Mouse (Mus musculus) left cerebral cortex, adult 2 months (tissue): ENCODE data around the gene Qars. TPM values are rescaled to one million over a fixed set of nuclear protein-coding genes. Genes with fewer than 3 reads are reported as not detected.

Experiments
- DNase-seq, 2 experiments: peaks; one replicate each; pipeline ENCODE4 v3.0.0; 2021 to 2022; ENCODE audit warnings: low spot score in 2 of 2, mixed read lengths in 1 of 2; ENCODE audit errors: extremely low spot score in 1 of 2
- H3K27ac ChIP-seq: fragments of 200-600 bp; 2 replicates; pipeline ENCODE4 v1.8.1; 2022
- H3K4me3 ChIP-seq: fragments of 200-600 bp; 2 replicates; pipeline ENCODE4 v1.8.1; 2022
- CTCF ChIP-seq: fragments of 200-600 bp; IDR thresholded peaks from 2 replicates; pipeline ENCODE4 v1.8.1; 2022; ENCODE audit warnings: antibody characterized with exemption, mild to moderate bottlenecking, moderate library complexity
- intact Hi-C: fragments of 180-260 bp; cut with DNase I; formaldehyde crosslinking; loops from one replicate; pipeline ENCODE4 v1.15.1; 2025
- total RNA-seq, 2 experiments: library from RNA; stranded (reverse); gene quantifications; 2 replicates each; pipeline ENCODE4 v1.2.3; 2021

Gene Qars
- total RNA-seq, 2 experiments from 2014 or later: 75.3 to 78.0 TPM

- intact Hi-C loops: no loop called here
- no peak for TF ChIP-seq CTCF
- DNase-seq: no peak
- peak overlapping the region; percentile 64 for H3K27ac ChIP-seq
- H3K4me3 ChIP-seq: peak overlapping the region; percentile 38
Observed at GRCm38 (mm10) chr9:108478638-108479156, 28.8 kb upstream of the Qars start.

- no peak overlapping the region for H3K27ac ChIP-seq
- no peak for DNase-seq
- peak overlapping the region; percentile 38 for H3K4me3 ChIP-seq
- intact Hi-C loops: no loop called here
- no peak for TF ChIP-seq CTCF
Observed at GRCm38 (mm10) chr9:108479241-108479640, 28.3 kb upstream of the Qars start.

DNA sequence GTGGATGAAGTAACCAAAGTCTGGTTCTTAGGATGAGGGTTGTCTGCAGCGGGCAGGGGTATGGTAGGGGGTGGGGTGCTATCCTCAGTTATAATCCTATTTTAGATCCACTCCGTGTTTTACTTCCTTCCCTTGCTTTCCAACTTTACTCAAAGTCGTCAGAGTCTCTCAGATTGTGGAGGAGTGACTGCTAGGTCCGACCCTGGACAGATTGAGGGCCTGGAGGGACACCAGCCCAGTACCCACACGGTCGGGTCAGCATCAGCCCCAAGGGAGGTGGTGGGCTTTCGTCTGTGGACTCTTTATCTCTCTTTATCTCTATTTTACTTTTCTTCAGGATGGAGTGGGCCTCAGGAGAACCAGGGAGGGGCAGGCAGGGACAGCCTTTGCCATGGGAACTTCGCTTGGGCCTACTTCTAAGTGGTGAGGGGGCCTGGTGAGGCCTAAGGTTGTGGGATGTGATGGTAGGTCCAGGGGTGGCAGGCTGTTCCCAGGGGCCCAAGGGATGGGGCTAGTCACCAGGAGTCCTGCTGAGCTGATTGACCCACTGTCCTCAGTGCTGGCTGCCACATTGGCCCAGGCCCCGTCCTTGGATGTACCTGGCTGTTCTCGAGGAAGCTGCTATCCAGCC lies 27.7 kb upstream of the Qars start, which contains the start of gene Lamb2:
TSS of gene Lamb2 (plus strand) at position 16 of the 631 bp plus-strand sequence.
- Histone ChIP-seq H3K27ac (peak within 1 kb of the TSS; percentile 66), H3K4me3 (peak within 1 kb of the TSS; percentile 46)
- TF ChIP-seq CTCF: no peak
- DNase-seq: no peak
- intact Hi-C loops: no loop called here

- H3K27ac ChIP-seq: no peak overlapping the region
- H3K4me3 ChIP-seq: no peak overlapping the region
- TF ChIP-seq CTCF: no peak
- intact Hi-C loops: no loop called here
- DNase-seq: no peak
Observed at GRCm38 (mm10) chr9:108480813-108481519, 26.5 kb upstream of the Qars start.

GRCm38 (mm10) chr9:108481520-108482210 lies 25.8 kb upstream of the Qars start:
- H3K4me3 ChIP-seq: no peak overlapping the region
- no peak overlapping the region for H3K27ac ChIP-seq
- intact Hi-C loops: no loop called here
- no peak for TF ChIP-seq CTCF
- DNase-seq: no peak

GRCm38 (mm10) chr9:108483051-108483790 lies 24.3 kb upstream of the Qars start:
- Histone ChIP-seq H3K4me3 (no peak overlapping the region), H3K27ac (no peak overlapping the region)
- no peak for TF ChIP-seq CTCF
- intact Hi-C loops: no loop called here
- no peak for DNase-seq

DNA sequence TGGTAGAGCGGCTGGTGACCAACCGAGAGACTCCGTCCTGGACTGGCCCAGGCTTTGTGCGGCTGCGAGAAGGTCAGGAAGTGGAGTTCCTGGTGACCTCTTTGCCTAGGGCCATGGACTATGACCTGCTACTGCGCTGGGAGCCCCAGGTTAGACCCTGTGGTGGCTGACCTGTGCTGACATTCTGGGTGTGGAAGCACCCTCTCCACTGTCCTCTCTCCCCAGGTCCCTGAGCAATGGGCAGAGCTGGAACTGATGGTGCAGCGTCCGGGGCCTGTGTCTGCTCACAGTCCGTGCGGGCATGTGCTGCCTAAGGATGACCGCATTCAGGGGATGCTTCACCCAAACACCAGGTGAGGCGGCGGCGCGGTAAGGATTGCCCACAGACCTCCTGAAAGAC lies 23.5 kb upstream of the Qars start:
- Histone ChIP-seq H3K27ac (no peak overlapping the region), H3K4me3 (no peak overlapping the region)
- intact Hi-C loops: no loop called here
- no peak for DNase-seq
- no peak for TF ChIP-seq CTCF

DNA sequence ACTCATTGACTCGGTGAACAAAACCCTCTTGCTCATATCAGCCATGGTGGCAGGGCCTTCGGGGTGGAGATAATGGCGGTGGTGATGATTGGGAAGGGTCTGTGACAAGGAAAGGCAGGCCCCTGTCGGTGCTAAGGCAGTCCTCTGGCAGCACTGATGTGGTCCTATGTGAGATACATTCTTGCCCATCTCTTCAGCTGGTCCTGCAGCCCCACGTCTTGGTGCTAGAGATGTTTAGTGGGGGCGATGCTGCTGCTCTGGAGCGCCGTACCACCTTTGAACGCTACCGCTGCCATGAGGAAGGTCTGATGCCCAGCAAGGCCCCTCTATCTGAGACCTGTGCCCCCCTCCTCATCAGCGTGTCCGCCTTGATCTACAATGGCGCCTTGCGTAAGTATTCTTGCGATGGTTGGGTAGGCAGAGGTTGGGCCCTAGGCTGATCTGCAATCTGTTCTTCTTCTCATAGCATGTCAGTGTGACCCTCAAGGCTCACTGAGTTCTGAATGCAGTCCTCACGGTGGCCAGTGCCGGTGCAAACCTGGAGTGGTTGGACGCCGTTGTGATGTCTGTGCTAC lies 22.1 kb upstream of the Qars start:
- TF ChIP-seq CTCF: no peak
- intact Hi-C loops: no loop called here
- no peak overlapping the region for H3K4me3 ChIP-seq
- DNase-seq: no peak
- no peak overlapping the region for H3K27ac ChIP-seq

DNA sequence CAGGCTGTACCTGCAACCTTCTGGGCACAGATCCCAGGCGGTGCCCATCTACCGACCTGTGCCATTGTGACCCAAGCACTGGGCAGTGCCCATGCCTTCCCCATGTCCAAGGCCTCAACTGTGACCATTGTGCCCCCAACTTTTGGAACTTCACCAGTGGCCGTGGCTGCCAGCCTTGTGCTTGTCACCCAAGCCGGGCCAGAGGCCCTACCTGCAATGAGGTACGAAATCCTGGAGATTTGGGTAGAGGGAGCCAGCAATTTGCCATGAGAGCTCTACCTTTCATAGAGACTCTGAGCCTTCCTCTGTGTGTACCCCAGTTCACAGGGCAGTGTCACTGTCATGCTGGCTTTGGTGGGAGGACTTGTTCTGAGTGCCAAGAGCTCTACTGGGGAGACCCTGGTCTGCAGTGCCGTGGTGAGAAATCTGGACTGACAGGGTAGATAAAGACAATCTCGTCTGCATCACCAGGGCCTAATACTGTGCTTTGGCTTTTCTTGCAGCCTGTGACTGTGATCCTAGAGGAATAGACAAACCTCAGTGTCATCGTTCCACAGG lies 20.5 kb upstream of the Qars start:
- intact Hi-C loops: no loop called here
- no peak for TF ChIP-seq CTCF
- no peak for DNase-seq

GRCm38 (mm10) chr9:108488403-108488802 lies 19.1 kb upstream of the Qars start:
- DNase-seq: no peak
- Histone ChIP-seq H3K4me3 (no peak overlapping the region), H3K27ac (no peak overlapping the region)
- TF ChIP-seq CTCF: no peak
- intact Hi-C loops: no loop called here

More for the DNA sequence above, 20.5 kb upstream of the Qars start:
- Histone ChIP-seq H3K4me3 (no peak overlapping the region), H3K27ac (no peak overlapping the region)

GRCm38 (mm10) chr9:108489215-108489614 lies 18.3 kb upstream of the Qars start:
- no peak for DNase-seq
- H3K4me3 ChIP-seq: no peak overlapping the region
- TF ChIP-seq CTCF: no peak
- no peak overlapping the region for H3K27ac ChIP-seq
- intact Hi-C loops: no loop called here
